Mouse (Mus musculus) brain, embryonic 14.5 days (tissue): ENCODE measurements at regions not wholly inside any gene's neighbourhood (a gene's known extent, or its start where the extent isn't known, plus 50 kb on each side); places are given as distances from the start of the nearest gene placed in this dataset.
A peak's percentile ranks its signal among the peaks of the same experiment; 100 is the strongest.

Experiments used
- DNase-seq: peaks from one replicate; pipeline ENCODE4 v3.0.0-alpha.2; 2011; ENCODE audit warnings: low read depth
- CTCF ChIP-seq: fragments of 200-500 bp; IDR thresholded peaks from 2 replicates; pipeline ENCODE4 v1.5.1; 2012; ENCODE audit warnings: inconsistent platforms, mild to moderate bottlenecking, moderate library complexity, borderline replicate concordance; ENCODE audit not compliant: insufficient read depth, insufficient read length; ENCODE audit errors: extremely low read depth
- POLR2A ChIP-seq: fragments of 200-500 bp; IDR thresholded peaks from 2 replicates; pipeline ENCODE4 v1.6.1; 2012; ENCODE audit warnings: mild to moderate bottlenecking, inconsistent platforms, borderline replicate concordance; ENCODE audit not compliant: poor library complexity, insufficient read depth, insufficient read length, severe bottlenecking; ENCODE audit errors: extremely low read depth

- no peak for TF ChIP-seq POLR2A
- no peak for TF ChIP-seq CTCF
- DNase-seq, result peak; percentile 62
These were observed 1502.0 kb downstream of the Brinp3 start for GRCm38 (mm10) chr1:147996591-147996990.

GRCm38 (mm10) chr1:148033851-148034250, 1539.3 kb downstream of the Brinp3 start:
- no peak for DNase-seq
- TF ChIP-seq CTCF (no peak), POLR2A (no peak)

- TF ChIP-seq CTCF, result no peak
- no peak for TF ChIP-seq POLR2A
- no peak for DNase-seq
These were observed 1557.3 kb downstream of the Brinp3 start for GRCm38 (mm10) chr1:148051876-148052275.
